Mouse (Mus musculus) myocyte (in vitro differentiated cells): ENCODE results near the gene Foxc2.

Experiments
- MAX ChIP-seq: IDR thresholded peaks from one replicate; pipeline ENCODE4 v1.6.1; 2011; ENCODE audit warnings: low read depth, mild to moderate bottlenecking, control low read depth
- POLR2A ChIP-seq: IDR thresholded peaks from one replicate; pipeline ENCODE4 v1.6.1; 2011; ENCODE audit warnings: low read depth, mild to moderate bottlenecking, control low read depth, moderate library complexity; ENCODE audit not compliant: insufficient read length
- USF1 ChIP-seq: IDR thresholded peaks from one replicate; pipeline ENCODE4 v1.6.1; 2011; ENCODE audit warnings: low read depth, mild to moderate bottlenecking, control low read depth, moderate library complexity

DNA sequence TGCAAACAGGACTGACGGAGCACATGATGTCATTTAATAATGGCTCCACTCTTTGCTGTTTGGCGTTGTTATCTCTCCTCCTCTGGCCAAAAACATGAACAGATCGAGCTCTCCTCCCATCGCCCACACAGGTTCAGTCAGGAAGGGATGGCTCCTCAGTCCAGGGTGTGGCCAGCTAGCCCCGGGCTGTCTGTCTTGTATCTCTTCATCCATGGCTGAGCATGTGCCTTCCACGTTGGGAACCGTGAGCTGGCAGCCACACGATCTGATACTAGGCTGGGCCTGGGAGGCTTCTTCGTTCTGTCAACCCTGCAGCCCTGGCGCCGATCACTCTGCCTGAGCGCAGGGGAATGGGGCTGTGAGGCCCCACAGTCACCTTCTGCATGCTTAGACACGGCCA, 42.8 kb downstream of the Foxc2 start:
- TF ChIP-seq POLR2A (no peak), USF1 (no peak), MAX (no peak)
